Mouse (Mus musculus) midbrain, embryonic 15.5 days (tissue): ENCODE measurements at regions not wholly inside any gene's neighbourhood (a gene's known extent, or its start where the extent isn't known, plus 50 kb on each side); places are given as distances from the start of the nearest gene placed in this dataset.
A peak's percentile ranks its signal among the peaks of the same experiment; 100 is the strongest.

Experiments used
- ATAC-seq: fragments of 200-750 bp; cut with Nextera tagmentation; replicated peaks from 2 replicates; pipeline ENCODE4 v1.8.0; 2017; ENCODE audit warnings: moderate TSS enrichment
- H3K27ac ChIP-seq: fragments of 300-500 bp; sonication (generic); 2 replicates; pipeline ENCODE4 v1.5.1; 2015; ENCODE audit warnings: mild to moderate bottlenecking, inconsistent platforms
- H3K27me3 ChIP-seq: fragments of 300-500 bp; sonication (generic); replicated peaks from 2 replicates; pipeline ENCODE4 v1.6.1; 2015; ENCODE audit warnings: inconsistent platforms
- H3K36me3 ChIP-seq: fragments of 300-500 bp; sonication (generic); replicated peaks from 2 replicates; pipeline ENCODE4 v1.6.1; 2015; ENCODE audit warnings: inconsistent platforms
- H3K4me1 ChIP-seq: fragments of 300-500 bp; sonication (generic); 2 replicates; pipeline ENCODE4 v1.6.1; 2015; ENCODE audit warnings: inconsistent platforms
- H3K4me2 ChIP-seq: fragments of 300-500 bp; sonication (generic); 2 replicates; pipeline ENCODE4 v1.6.1; 2015; ENCODE audit warnings: inconsistent platforms, mild to moderate bottlenecking, moderate library complexity
- H3K4me3 ChIP-seq: fragments of 300-500 bp; sonication (generic); 2 replicates; pipeline ENCODE4 v1.5.1; 2015; ENCODE audit warnings: mild to moderate bottlenecking, inconsistent platforms
- H3K9ac ChIP-seq: fragments of 300-500 bp; sonication (generic); 2 replicates; pipeline ENCODE4 v1.6.1; 2015; ENCODE audit warnings: mild to moderate bottlenecking, inconsistent platforms
- H3K9me3 ChIP-seq: fragments of 300-500 bp; sonication (generic); 2 replicates; pipeline ENCODE4 v1.6.1; 2016; ENCODE audit warnings: inconsistent platforms
- WGBS: fragments of 180-500 bp; shearing (Covaris S2); methylation state at CpG from one replicate; pipeline ENCODE4 v1.1.7; 2015; ENCODE audit warnings: mixed read lengths; 5-methylcytosine and 5-hydroxymethylcytosine counted together

GRCm38 (mm10) chr13:80502927-80503326, 380.3 kb upstream of the Arrdc3 start:
- no peak for ATAC-seq
- H3K9me3 ChIP-seq: no peaks in the 10 kb centered on the region
- H3K9ac ChIP-seq: no peak overlapping the region
- H3K27ac ChIP-seq: no peak overlapping the region
- H3K4me1 ChIP-seq: no peaks in the 10 kb centered on the region
- no peaks in the 10 kb centered on the region for H3K36me3 ChIP-seq
- H3K27me3 ChIP-seq: no peaks in the 10 kb centered on the region
- no peak overlapping the region for H3K4me3 ChIP-seq
- H3K4me2 ChIP-seq: no peak overlapping the region
- WGBS: 91% methylated on average over 1 of the region's 1 CpGs

GRCm38 (mm10) chr13:80514171-80514981, 368.8 kb upstream of the Arrdc3 start:
- H3K4me2 ChIP-seq: peak overlapping the region; percentile 11; the same call in 1 of the 2 replicates
- no peak overlapping the region for H3K4me3 ChIP-seq
- H3K9me3 ChIP-seq: no peaks in the 10 kb centered on the region
- H3K9ac ChIP-seq: no peak overlapping the region
- 0 out of 2 replicates have a peak, but pooled peaks cover 3% of the 10 kb centered on the region for H3K4me1 ChIP-seq
- 30% methylated on average over 3 of the region's 3 CpGs for WGBS
- H3K27ac ChIP-seq: peak overlapping the region; percentile 42; the same call in 1 of the 2 replicates
- no peaks in the 10 kb centered on the region for H3K27me3 ChIP-seq
- peak; percentile 83 for ATAC-seq
- H3K36me3 ChIP-seq: no peaks in the 10 kb centered on the region

- 0 out of 2 replicates have a peak, but pooled peaks cover 3% of the 10 kb centered on the region for H3K4me1 ChIP-seq
- H3K4me3 ChIP-seq: no peak overlapping the region
- H3K9ac ChIP-seq: no peak overlapping the region
- WGBS: 25% methylated on average over 4 of the region's 4 CpGs
- no peaks in the 10 kb centered on the region for H3K9me3 ChIP-seq
- peak overlapping the region; percentile 11; the same call in 1 of the 2 replicates for H3K4me2 ChIP-seq
- H3K36me3 ChIP-seq: no peaks in the 10 kb centered on the region
- no peak overlapping the region for H3K27ac ChIP-seq
- no peaks in the 10 kb centered on the region for H3K27me3 ChIP-seq
- ATAC-seq: peak; percentile 79
These were observed 368.3 kb upstream of the Arrdc3 start for GRCm38 (mm10) chr13:80514982-80515253.

GRCm38 (mm10) chr13:80518836-80519235, 364.3 kb upstream of the Arrdc3 start:
- ATAC-seq: no peak

GRCm38 (mm10) chr13:80519792-80520191, 363.4 kb upstream of the Arrdc3 start:
- no peak overlapping the region for H3K27ac ChIP-seq
- no peaks in the 10 kb centered on the region for H3K9me3 ChIP-seq
- H3K27me3 ChIP-seq: no peaks in the 10 kb centered on the region
- 70% methylated on average over 4 of the region's 4 CpGs for WGBS
- no peak overlapping the region for H3K4me3 ChIP-seq
- H3K4me1 ChIP-seq: no peaks in the 10 kb centered on the region
- H3K36me3 ChIP-seq: no peaks in the 10 kb centered on the region
- no peak overlapping the region for H3K9ac ChIP-seq
- no peak for ATAC-seq
- no peak overlapping the region for H3K4me2 ChIP-seq

More at GRCm38 (mm10) chr13:80518836-80519235, 364.3 kb upstream of the Arrdc3 start:
- Histone ChIP-seq H3K4me2 (no peak overlapping the region), H3K4me3 (no peak overlapping the region), H3K27me3 (no peaks in the 10 kb centered on the region), H3K27ac (no peak overlapping the region), H3K9ac (no peak overlapping the region), H3K4me1 (0 out of 2 replicates have a peak, but pooled peaks cover 3% of the 10 kb centered on the region), H3K36me3 (no peaks in the 10 kb centered on the region), H3K9me3 (no peaks in the 10 kb centered on the region)
- WGBS: 62% methylated on average over 1 of the region's 1 CpGs

GRCm38 (mm10) chr13:80535755-80536350, 347.3 kb upstream of the Arrdc3 start:
- Histone ChIP-seq H3K27ac (no peak overlapping the region), H3K4me3 (no peak overlapping the region), H3K9me3 (no peaks in the 10 kb centered on the region), H3K36me3 (no peaks in the 10 kb centered on the region), H3K4me2 (no peak overlapping the region), H3K27me3 (no peaks in the 10 kb centered on the region), H3K9ac (no peak overlapping the region), H3K4me1 (no peaks in the 10 kb centered on the region)
- WGBS: 97% methylated on average over 1 of the region's 1 CpGs
- ATAC-seq: no peak

GRCm38 (mm10) chr13:80544951-80545350, 338.2 kb upstream of the Arrdc3 start:
- Histone ChIP-seq H3K9ac (no peak overlapping the region), H3K4me3 (no peak overlapping the region), H3K27ac (no peak overlapping the region), H3K27me3 (no peaks in the 10 kb centered on the region), H3K9me3 (no peaks in the 10 kb centered on the region), H3K4me2 (no peak overlapping the region), H3K4me1 (no peaks in the 10 kb centered on the region), H3K36me3 (no peaks in the 10 kb centered on the region)
- 87% methylated on average over 1 of the region's 1 CpGs for WGBS
- ATAC-seq: no peak

- ATAC-seq: no peak
- H3K4me3 ChIP-seq: no peak overlapping the region
These were observed 326.0 kb upstream of the Arrdc3 start for GRCm38 (mm10) chr13:80557156-80557555.

More at GRCm38 (mm10) chr13:80557156-80557555, 326.0 kb upstream of the Arrdc3 start:
- Histone ChIP-seq H3K9ac (no peak overlapping the region), H3K27me3 (no peaks in the 10 kb centered on the region), H3K27ac (no peak overlapping the region), H3K4me1 (no peaks in the 10 kb centered on the region), H3K4me2 (no peak overlapping the region), H3K9me3 (no peaks in the 10 kb centered on the region), H3K36me3 (no peaks in the 10 kb centered on the region)
